Mouse (Mus musculus): ENCODE measurements around the gene Gm14325. TPM values are rescaled to one million over a fixed set of nuclear protein-coding genes. Genes with fewer than 3 reads are reported as not detected.

Gene Gm14325
- 40.4 and 44.2 TPM in 2 replicates for polyA plus RNA-seq (2012; rRNA removed)

GRCm38 (mm10) chr2:177839901-177840663, at the start of gene Gm14325:
TSS of gene Gm14325 (minus strand) at chr2:177840336.

Other genes starting within 250 kb of the Gm14325 start
- gene Gm14322, start 81.0 kb downstream of the Gm14325 start, polyA plus RNA-seq (2012; rRNA removed), result 7.2 and 9.7 TPM in 2 replicates
- 1.7 and 2.5 TPM in 2 replicates for gene Gm14327, start 56.8 kb upstream of the Gm14325 start, polyA plus RNA-seq (2012; rRNA removed)
- gene Zfp972, start 85.3 kb upstream of the Gm14325 start, polyA plus RNA-seq (2012; rRNA removed), result 0.57 and 0.63 TPM in 2 replicates
- gene Gm14326, start 117.0 kb upstream of the Gm14325 start, polyA plus RNA-seq (2012; rRNA removed), result 8.4 and 8.7 TPM in 2 replicates
- gene Zfp971, start 182.9 kb upstream of the Gm14325 start, polyA plus RNA-seq (2012; rRNA removed), result 7.5 and 8.4 TPM in 2 replicates
- gene Zfp931, start 238.1 kb upstream of the Gm14325 start, polyA plus RNA-seq (2012; rRNA removed), result 8.2 and 8.3 TPM in 2 replicates